Mouse (Mus musculus) cerebellum, adult 11 months (tissue): ENCODE data around the gene Dennd6b.
A peak's percentile ranks its signal among the peaks of the same experiment; 100 is the strongest.

Experiments
- DNase-seq: peaks from one replicate; pipeline ENCODE4 v3.0.0; 2022

Gene Dennd6b

DNA sequence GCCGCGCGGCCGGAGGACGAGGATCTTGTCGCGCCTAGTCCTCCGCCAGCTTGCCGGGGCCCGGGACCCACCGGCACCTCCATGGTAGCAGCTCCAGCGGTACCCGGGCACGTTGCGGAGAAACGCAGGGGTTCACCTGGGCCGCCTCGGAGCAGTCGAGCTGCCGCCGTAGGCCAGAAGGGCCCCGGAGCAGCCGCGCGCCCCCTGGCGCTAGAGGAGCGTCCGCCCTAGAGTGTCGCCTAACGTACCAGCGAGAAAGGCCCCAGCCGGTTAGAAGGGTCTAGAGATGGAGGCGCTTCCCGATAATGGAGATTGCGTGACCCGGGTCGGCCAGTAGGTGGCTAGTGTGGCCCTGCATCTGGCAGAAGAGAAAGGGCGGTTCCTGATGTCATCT lies at the start of gene Dennd6b:
TSS of gene Dennd6b (minus strand) at position 184 of the 394 bp plus-strand sequence.
- DNase-seq = peak; percentile 97

DNA sequence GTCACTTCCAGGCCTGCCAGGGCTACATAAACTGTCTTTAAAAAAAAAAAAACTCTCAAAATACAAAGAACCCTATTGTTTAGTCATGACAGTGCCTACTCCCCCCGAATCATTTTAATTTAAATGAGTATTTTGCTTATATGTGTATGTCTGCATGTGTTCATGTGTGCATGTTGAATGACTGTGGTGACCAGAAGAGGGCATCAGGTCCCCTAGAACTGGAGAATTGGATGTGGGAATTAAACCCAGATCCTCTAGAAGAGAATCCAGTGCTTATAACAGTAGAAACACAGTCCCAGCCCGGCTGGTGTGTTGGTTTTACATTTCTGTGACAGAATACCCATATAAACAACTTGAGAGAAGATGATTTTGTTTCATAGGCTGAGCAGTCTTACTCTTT lies 44.7 kb upstream of the Dennd6b start:
- no peak for DNase-seq

DNA sequence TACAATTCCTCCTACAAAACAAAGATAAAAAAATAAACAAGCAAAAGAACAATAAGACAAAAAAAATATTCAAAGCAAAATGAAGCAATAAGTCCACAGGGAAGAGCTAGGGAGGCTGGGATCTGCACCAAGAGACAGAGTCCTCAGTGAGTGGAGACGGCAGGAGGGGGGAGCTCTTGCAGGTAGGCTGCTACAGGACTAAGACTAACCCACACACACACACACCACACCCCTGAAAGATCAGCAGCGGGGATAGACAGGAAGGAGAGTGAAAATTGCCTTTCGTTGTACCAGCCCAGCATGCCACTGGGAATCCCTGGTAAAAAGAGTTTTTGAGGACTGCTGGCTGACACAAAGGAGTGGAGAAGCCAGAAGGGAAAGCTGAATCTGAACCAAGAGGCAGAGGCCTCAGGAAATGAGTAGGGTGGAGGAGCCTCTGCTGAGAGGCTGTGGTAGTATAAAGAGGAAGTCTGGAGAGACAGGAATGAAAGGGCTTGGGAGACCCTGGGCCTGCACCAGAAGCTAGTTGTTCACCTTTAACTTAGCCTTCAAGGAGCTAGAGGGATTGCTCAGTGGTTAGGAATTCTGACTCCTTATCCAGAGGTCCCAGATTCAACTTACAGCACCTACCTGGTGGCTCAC lies 43.6 kb upstream of the Dennd6b start:
- DNase-seq = no peak

DNA sequence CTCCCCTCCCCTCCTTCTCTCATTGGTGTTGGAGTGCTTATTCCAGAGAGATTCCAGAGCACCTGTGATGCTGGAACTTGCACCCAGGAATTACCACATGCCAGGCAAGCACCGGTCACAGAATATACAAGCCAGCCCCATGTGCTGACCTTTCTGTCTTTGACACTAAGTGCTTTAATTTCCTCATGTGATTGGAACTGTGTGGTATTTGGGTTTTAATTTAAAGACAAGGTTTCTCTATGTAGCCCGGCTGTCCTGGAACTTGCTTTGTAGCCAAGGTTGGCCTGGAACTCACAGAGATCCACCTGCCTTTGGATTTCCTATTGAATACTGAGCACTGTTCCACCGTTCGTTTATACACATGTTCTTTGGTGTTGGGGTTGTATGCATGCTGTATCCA lies 37.8 kb upstream of the Dennd6b start:
- no peak for DNase-seq

DNA sequence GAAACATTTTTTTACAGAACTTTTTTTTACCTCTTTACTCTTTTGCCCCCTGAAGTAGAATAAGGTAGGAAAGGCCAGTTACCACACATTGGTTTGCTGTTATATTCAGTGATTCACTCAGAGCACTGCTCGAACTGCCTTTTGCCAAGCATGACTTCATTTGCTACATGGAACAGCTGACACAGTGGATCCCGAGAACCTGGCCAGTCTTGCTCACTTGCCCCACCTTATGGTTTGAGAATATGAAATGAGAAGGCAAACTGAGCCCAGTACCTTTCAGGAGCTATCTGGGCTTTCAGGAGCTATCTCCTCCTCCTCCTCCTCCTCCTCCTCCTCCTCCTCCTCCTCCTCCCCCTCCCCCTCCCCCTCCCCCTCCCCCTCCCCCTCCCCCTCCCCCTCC lies 37.3 kb upstream of the Dennd6b start:
- DNase-seq = peak; percentile 73

DNA sequence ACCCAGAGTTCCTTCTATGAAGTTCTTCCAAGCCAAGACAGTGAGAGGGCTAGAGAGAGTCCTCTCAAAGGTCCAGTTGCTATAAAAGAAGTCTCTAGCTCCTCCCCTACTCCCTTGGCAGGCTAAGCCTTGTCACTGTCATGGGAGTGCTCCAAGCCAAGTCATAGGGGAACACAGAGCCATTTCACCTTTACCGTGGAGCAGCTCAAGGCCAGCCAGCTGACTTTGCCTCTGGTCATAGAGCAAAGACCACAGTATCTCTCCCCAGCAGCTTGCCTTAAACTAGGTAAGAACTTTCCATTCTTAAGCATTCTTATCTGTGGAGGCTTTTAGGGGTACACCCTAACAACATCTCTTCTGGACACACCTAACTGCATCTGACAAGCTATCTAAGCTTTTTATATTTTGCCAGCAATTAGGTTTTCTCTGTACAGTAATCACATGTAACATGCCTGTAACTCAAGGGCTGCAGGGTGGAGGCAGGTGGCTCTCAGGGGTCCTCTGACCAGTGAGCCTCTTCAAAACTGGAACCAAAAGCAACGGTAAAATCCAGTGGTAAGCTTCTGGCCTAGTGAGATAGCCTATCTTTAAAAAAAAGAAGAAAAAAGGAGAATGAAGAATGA lies 19.4 kb upstream of the Dennd6b start:
- DNase-seq = peak; percentile 43

DNA sequence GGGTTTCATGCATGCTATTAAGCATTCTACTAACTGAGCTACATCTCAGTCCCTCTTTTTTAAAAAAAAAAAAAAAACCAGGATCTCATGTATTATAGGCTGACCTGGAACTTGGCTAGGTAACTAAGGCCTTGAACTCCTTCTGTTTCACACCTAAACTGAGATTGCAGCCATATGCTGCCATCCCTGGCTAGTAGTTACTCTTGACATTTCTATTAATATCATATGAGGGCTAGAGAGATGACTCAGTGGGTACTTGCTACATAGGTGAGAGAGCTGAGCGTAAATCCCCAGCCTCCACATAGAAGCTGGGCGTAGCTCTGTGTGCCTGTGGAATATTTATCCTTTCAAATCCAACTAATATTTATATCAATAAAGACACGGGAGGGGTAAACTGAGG lies 18.7 kb upstream of the Dennd6b start:
- no peak for DNase-seq

DNA sequence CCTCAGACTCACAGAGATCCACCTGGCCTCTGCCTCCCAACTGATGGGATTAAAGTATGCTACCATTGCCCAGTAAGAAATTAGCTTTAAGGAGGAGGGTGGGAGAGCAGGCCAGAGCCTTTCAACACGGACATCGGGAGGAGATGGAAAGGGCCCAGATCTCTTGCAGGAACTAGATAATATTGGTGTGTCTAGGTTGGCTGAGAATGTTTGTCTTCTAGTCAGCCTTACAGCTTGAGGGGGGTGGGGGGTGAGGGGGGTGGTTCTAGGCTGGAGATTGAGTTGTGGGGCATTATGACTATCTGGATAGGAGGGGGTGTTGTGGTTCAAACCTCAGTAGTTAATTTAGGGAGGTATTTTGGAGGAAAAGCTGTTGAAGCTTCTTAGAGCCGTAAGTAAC lies 17.2 kb upstream of the Dennd6b start:
- DNase-seq = no peak

DNA sequence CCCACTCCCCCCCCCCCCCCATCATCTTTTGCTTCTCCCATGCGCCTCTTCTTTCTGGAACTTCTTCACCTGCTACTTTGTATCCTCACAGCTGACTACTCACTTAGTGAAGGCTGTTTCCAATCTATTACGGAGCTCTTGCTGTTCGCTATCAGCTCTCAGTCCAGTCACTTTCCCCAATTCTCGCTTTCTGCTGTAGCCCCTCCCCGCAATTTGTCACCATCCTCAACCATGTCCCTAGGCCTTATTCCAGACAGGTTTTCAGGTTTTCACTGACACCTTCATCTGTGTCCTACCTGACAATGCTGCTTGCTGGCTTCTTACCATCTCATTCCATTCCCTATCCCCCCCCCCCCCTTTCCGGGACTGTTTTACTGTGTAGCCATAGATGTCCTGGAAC lies 16.2 kb upstream of the Dennd6b start:
- no peak for DNase-seq

DNA sequence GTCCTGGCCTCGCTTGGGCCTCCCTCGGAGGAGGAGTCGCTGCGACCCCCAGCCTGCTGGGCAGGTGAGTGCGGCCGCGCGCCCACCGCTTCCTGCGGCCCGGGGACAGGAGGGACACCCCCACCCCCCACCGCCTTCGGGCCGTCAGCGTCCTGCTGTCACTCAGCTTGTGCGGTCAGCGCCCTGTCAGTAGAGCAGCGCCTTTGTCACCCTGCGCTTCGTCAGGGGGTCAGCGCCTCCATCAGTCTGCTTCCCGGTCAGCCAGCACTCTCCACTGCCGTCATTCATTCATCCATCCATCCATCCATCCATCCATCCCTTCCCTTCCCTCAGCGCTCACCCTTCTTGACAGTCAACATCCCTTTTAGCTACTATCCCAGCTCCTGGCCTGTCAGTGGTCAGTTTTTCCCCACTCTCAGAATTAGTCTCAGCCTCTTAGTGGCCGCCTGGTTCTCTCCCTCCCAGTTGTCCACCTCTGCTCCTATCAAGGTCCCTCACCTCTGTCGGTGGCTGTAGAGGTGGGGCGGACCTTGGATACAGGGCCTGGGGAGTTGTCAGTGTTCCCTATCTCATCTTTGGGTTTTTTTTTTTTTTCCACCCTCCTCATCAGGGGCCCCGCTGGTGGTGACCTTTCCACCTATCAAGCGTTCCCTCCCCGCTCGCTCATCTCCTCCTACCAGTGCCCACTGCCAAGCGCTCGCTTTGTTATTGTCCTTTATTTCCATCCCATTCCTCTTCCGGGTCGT lies 15.6 kb upstream of the Dennd6b start:
- DNase-seq = peak; percentile 45

DNA sequence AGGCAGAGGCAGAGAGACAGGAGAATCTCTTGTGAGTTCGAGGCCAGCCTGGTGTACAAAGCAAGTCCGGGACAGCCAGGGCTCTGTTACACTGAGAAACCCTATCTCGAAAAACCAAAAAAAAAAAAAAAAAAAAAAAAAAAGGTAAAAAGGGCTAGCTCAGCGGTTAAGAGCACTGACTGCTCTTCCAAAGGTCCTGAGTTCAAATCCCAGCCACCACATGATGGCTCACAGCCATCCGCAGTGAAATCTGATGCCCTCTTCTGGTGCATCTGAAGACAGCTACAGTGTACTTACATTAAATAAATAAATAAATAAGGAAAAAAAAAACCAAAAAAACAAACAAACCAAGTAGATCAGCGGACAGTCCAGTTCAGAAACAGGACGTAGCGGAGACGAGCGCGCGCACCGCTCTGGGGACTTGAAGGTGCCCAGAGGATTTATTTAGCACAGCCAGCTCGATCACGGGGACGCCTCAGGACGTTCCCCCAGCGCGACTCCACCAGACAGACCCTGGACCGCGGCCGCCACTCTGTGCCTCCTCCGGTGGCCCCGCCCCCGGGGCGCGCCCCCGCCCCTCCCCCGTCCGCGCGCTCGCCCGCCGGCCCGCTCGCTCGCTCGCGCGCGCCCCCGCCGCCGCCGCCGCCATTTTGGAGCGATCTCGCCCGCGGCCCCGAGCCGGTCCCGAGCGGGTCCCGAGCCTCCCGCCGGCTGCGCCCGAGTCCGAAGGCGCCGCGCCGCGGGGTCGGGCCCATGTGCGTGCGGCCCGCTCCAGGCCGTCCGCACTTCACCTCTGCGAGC lies 14.8 kb upstream of the Dennd6b start, which contains the start of gene Ppp6r2:
TSS of gene Ppp6r2 (plus strand) at position 639 of the 801 bp plus-strand sequence.
- DNase-seq = peak; percentile 81

DNA sequence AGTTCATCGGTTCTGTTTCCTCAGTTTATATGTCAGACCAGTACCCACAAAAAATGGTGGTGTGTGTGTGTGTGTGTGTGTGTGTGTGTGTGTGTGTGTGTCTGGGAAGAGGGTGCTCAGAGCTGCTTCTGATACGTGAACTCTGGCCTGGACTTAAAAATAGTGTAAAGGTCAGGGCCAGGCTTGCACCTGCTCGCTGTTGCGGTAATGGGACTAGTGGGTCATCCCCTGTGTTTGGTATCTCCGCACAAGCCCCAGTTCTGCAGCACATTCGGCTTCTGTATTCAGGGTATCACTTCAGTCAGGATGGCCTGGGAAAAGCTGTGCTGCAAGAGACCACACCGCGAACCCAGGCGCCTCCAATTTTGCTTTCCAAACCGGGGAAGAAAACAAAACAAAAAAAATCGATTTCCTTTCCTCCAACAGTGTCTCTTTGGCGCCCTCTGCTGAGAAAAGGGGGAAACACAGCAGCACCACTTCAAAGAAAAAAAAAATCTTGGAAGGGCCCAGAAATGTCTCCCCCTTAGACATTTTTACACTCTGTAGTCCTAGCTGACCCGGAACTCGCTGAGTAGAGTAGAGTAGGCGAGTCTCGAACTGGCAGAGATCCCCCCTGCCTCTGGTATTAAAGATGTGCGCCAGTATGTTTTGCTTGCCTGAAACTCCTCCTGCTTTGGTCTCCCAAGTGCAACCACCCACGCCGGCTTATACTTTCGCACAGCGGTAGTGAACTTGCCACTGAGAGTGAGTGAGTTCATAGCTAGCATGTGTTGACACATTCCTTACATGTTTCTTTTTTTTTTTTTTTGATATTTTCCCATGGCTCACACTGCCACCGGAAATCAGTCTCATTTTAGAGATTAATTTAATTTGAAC lies 13.8 kb upstream of the Dennd6b start:
- DNase-seq = peak; percentile 86

DNA sequence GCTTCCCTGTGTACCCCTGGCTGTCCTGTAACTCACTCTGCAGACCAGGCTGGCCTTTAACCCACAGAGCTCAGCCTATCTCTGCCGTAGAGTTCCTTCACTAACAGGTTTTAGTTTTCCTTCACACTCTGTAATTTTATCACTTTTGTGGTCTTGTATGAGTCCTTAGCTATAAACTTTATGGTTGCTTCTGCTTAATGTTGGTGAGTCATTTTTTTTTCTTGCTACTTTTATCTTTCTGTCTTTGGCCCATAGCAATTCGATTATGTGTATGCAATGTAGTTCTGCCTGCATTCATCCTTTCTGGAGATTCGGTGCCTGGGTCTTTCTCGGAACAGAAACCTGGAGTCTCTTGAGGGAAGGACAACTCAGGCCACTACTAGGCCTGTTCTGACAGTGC lies 11.2 kb upstream of the Dennd6b start:
- DNase-seq = no peak

DNA sequence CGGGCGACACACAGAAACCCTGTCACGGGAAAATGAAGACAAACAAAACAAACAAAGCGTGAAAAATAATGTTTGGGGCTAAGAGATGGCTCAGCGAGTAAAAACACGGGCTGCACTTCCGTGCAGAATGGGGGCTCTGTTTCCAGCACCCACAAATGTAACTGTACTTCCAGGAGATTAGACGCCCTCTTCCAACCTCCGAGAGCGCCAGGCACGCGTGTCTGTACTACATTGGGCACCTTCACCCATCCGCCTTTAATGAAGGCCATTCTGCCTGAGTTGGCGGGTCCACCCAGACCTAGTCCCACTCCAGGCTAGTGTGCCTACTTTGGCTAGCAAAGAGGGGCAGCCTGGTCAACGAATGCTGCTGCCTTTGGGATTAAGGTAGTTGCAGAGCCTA lies 760 bp upstream of the Dennd6b start:
- no peak for DNase-seq

DNA sequence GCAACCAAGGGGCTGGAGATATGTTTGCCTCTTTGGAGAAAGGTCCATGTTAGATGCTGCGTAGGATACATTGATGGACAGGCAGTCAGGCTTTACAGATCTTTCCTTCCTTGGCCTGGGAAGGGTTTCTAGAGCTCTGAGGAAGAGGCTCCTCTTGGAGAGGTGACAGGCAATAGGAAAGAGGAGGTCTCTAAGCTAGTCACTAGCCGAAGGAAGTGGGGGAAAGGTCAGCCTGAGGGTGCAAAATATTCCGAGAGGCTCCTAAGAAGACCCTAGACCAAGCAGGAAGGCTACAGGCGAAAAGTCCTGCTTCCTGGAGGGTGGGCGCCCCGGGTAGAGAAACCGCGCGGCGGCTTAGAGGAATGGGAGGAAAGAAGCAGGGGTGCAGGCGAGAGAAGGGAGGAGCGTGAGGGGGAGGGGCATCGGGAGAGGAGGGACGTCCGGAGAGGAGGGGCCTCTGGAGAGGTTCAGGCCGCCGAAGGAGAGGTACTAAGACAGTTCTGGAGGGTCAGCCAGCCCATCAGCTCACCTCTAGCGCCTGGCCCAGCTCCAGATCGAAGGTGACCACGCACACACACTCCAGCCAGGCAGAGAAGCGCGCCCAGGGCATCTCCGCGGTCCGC lies 495 bp downstream of the Dennd6b start:
- DNase-seq = peak; percentile 85

DNA sequence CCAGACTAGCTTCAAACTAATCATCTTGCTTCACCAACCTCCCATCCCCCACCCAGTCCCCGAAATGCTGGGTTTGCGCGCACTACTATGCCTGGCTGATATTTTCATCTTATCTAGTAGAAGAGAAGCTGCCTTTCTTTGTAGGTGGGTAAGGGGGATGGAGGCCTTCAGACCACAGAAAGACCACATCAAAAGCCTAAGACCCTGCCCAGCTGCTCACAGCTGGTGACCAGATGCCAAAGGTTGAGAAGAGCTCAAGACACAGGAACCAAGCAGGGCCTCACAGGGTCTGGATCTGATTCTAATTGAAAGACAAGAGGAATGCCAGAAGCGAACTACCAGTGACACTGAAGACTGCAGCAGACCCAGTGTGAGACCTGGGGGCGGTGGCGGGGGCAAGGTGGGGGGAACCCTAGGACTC lies 1.0 kb downstream of the Dennd6b start:
- no peak for DNase-seq

DNA sequence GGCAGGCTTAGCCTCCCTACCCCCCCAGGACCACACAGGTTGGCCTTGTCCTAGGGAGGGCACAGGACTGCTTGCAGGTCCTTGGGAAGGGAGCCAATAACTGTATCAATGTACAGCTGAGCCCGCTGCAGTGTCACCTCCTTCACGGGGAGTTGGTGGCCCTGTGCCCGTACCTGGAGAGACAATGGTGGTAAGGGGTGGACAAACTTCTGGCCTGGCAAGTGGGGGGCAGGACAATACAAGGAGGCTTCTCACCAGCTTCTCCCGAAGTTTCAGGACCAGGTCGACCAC lies 11.4 kb downstream of the Dennd6b start:
- no peak for DNase-seq

DNA sequence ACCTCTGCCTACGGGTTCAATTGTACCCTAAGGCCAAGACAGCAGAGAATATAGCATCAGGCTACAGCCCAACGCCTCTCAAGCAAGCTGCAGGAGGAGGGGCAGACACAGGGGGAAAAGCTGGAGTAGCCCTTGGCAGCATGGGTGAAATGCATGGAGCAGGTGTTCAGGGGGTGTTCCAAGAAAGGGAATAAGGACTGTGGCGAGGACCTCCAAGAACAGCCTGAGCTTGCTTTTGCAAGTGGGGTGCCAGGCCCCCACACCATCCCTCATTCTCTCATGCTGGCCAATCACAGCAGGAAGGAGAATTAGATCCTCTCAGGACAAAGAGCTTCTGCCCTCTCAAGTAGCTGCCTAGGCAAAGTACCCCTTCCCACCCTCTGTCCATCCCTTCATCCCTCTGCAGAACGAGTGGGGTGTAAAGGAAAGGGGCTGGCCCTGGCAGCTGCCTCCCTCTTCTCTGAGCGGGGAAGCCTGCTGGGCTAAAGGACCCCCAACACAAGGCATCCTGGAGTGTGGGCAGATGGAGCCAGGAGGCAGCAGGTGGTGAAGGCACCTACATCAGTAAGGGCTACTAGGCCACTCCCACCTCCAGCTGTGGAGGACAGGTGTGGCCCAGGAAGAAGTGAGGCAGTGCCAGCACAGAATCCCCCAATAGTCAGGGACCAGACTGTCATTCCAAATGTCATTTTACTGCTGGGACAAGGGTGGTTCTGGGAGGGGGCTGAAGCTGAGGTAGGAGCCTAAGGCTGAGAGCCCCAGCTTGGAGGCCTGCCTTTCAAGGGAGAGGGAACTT lies 12.0 kb downstream of the Dennd6b start:
- no peak for DNase-seq

DNA sequence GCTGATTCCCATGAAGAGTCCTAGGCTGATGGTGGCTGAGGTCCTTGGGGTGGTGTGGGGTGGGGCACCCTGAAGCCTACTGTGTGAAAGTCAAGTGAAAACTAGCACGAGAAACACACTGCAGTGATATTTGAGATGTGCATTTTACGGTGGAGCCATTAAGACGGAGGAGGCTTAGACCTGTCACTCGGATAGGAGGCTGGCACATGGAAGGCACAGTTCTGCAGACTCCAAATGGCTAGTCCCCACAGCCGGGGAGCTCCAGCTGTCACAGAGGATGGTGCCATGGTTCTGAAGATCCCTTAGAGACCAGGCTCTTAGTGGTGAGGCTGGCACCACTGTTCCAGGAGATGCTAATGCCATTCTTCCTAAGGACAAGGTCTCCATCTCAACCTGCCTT lies 13.5 kb downstream of the Dennd6b start:
- no peak for DNase-seq

DNA sequence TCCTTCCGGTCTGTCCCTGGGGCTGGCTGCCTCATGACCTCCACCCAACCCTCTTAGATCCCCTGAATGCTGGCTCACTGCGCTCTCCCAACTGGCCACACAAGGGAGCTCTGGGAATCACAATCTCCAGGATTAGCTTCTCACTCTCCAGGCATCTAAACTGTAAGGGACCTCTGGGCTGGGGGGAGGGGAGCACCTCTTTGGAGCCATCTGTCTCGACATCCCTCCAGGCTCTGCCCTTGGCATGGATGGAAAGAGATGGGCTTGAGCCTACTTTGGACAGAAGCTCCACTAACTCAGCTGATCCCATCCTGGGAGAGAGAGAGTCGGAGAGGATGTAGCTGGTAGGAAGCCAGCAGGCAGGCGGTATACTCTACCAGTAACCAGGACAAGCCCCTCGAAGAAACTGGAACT lies 14.0 kb downstream of the Dennd6b start:
- peak; percentile 64 for DNase-seq
